Mouse (Mus musculus): ENCODE measurements at regions not wholly inside any gene's neighbourhood (a gene's known extent, or its start where the extent isn't known, plus 50 kb on each side); places are given as distances from the start of the nearest gene placed in this dataset. TPM values are rescaled to one million over a fixed set of nuclear protein-coding genes. Genes with fewer than 3 reads are reported as not detected.

DNA sequence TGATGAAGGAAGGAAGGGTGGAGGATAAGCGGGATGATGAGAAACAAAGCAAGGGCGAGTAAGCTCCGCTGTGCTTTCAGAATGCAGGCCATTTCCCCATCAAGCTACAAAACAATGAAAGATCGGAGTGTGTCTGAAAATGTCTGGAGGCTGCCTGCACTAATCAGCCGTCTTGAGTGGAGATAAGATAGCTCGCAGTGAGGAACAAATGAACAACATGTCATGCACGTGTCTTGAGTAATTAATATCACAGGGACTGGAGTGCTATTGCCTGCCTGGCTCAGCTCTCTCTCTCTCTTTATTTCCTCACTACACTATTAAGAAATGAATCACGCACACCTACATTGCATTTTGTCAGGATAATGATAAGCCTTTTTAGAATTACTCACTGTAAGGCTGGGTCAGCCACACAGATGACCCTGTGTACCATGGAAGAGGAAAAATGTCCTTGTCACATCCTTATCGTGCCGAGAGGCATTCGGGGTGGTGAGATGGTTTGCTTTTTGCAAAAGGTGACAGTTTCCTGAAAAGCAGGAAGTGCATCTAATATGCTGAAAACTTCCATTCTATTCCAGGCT, 444.6 kb upstream of the Pfkp start:
- ATAC-seq (ENCODE audit: insufficient read depth, low FRiP score), result no peak
- H3K4me2 ChIP-seq (ENCODE audit: low read depth, low read length), result no peak overlapping the region
- H3K4me1 ChIP-seq (ENCODE audit: control insufficient read depth, insufficient read depth, low read length), result no peaks in the 10 kb centered on the region
- no peaks in the 10 kb centered on the region for H3K9me3 ChIP-seq (replicated peaks; ENCODE audit: control insufficient read depth, low read length)
- no peaks in the 10 kb centered on the region for H3K36me3 ChIP-seq (ENCODE audit: control insufficient read depth, insufficient read depth, low read length)
- H3K9ac ChIP-seq (ENCODE audit: low read length), result no peak overlapping the region
- H3K27me3 ChIP-seq (ENCODE audit: control insufficient read depth, insufficient read depth, low read length), result no peaks in the 10 kb centered on the region
- H3K27ac ChIP-seq (ENCODE audit: low read length), result no peak overlapping the region
- H3K4me3 ChIP-seq (replicated peaks; ENCODE audit: low read length), result no peak overlapping the region
- whole genome bisulfite sequencing, result 30% methylated on average over 11 of the region's 11 CpGs

- 78% methylated on average over 2 of the region's 2 CpGs for WGBS
- Histone ChIP-seq H3K4me3 (replicated peaks; ENCODE audit: low read length) (no peak overlapping the region), H3K4me2 (ENCODE audit: low read depth, low read length) (no peak overlapping the region), H3K4me1 (ENCODE audit: control insufficient read depth, insufficient read depth, low read length) (no peaks in the 10 kb centered on the region), H3K27ac (ENCODE audit: low read length) (no peak overlapping the region), H3K36me3 (ENCODE audit: control insufficient read depth, insufficient read depth, low read length) (no peaks in the 10 kb centered on the region), H3K9ac (ENCODE audit: low read length) (no peak overlapping the region), H3K9me3 (replicated peaks; ENCODE audit: control insufficient read depth, low read length) (no peaks in the 10 kb centered on the region), H3K27me3 (ENCODE audit: control insufficient read depth, insufficient read depth, low read length) (no peaks in the 10 kb centered on the region)
- no peak for ATAC-seq (ENCODE audit: insufficient read depth, low FRiP score)
Measured at GRCm38 (mm10) chr13:7090916-7091315, 442.3 kb upstream of the Pfkp start.

DNA sequence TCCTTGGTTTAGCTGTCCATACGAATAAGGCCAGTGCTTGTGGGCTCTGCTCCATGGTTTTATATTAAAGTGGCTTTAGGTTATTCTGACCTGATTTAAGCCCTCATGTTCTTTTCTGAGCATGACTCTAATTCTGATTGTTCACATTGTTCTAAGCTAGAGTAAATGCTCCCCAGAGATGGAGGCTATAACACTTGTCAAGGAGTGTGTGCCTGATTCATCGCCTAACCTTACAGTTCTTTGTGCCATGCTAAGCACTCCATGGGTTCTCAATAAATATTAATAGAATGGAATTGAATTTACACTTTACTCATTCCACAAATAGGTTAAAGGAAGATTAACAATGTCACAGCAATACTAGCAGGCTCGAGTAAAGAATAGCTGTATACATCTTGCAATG, 417.6 kb upstream of the Pfkp start:
- H3K4me2 ChIP-seq (ENCODE audit: low read depth, low read length), result no peak overlapping the region
- 73% methylated on average over 3 of the region's 3 CpGs for WGBS
- H3K4me1 ChIP-seq (ENCODE audit: control insufficient read depth, insufficient read depth, low read length), result no peaks in the 10 kb centered on the region
- no peak overlapping the region for H3K4me3 ChIP-seq (replicated peaks; ENCODE audit: low read length)
- H3K9ac ChIP-seq (ENCODE audit: low read length), result no peak overlapping the region
- H3K27ac ChIP-seq (ENCODE audit: low read length), result no peak overlapping the region
- no peaks in the 10 kb centered on the region for H3K9me3 ChIP-seq (replicated peaks; ENCODE audit: control insufficient read depth, low read length)
- H3K27me3 ChIP-seq (ENCODE audit: control insufficient read depth, insufficient read depth, low read length), result no peaks in the 10 kb centered on the region
- no peak for ATAC-seq (ENCODE audit: insufficient read depth, low FRiP score)
- H3K36me3 ChIP-seq (ENCODE audit: control insufficient read depth, insufficient read depth, low read length), result no peaks in the 10 kb centered on the region

DNA sequence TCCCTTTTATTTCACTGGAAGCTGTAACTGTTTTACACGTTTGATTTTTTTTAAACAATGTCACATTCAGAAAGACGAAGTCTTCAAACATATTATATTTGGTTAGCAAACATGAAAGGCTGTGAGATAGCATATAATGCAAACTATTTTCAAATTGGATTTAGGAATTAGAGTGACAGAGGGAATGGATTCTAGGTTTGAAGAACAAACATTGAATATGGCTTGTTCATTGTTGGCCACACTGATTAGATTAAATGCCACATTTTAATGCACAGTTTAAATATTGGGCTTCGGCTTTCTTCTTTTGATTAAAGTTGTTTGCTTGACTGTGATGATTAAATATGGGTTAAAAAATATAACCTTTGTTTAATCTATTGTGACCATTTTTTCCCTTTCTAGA, 415.1 kb upstream of the Pfkp start:
- H3K27me3 ChIP-seq (ENCODE audit: control insufficient read depth, insufficient read depth, low read length), result no peaks in the 10 kb centered on the region
- H3K9ac ChIP-seq (ENCODE audit: low read length), result no peak overlapping the region
- H3K4me2 ChIP-seq (ENCODE audit: low read depth, low read length), result no peak overlapping the region
- H3K4me1 ChIP-seq (ENCODE audit: control insufficient read depth, insufficient read depth, low read length), result no peaks in the 10 kb centered on the region
- no peaks in the 10 kb centered on the region for H3K9me3 ChIP-seq (replicated peaks; ENCODE audit: control insufficient read depth, low read length)
- H3K36me3 ChIP-seq (ENCODE audit: control insufficient read depth, insufficient read depth, low read length), result no peaks in the 10 kb centered on the region
- no peak overlapping the region for H3K27ac ChIP-seq (ENCODE audit: low read length)
- H3K4me3 ChIP-seq (replicated peaks; ENCODE audit: low read length), result no peak overlapping the region
- WGBS, result 43% methylated on average over 3 of the region's 3 CpGs
- peak; percentile 66; the same call in 1 of the 2 replicates for ATAC-seq (ENCODE audit: insufficient read depth, low FRiP score)

DNA sequence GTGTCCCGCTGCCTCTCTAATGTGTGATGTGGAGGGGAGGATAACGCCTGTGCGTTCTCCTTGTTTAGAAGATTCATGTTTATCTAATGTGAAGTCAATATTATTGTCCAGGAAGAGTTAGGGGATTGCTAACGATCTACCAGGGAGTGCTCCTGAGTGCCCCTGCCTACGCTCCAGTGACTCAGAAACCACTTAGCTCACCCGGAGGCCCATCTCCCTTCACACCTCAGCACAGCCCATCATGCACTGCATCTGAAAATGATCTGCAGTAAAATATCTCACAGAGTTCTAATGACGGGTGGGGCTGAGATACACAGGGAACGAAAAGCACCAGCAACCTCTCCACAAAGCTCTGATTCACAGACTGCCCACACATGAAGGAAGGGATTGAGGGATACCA, 409.0 kb upstream of the Pfkp start:
- no peak for ATAC-seq (ENCODE audit: insufficient read depth, low FRiP score)
- no peaks in the 10 kb centered on the region for H3K36me3 ChIP-seq (ENCODE audit: control insufficient read depth, insufficient read depth, low read length)
- no peaks in the 10 kb centered on the region for H3K9me3 ChIP-seq (replicated peaks; ENCODE audit: control insufficient read depth, low read length)
- H3K4me2 ChIP-seq (ENCODE audit: low read depth, low read length), result no peak overlapping the region
- H3K9ac ChIP-seq (ENCODE audit: low read length), result no peak overlapping the region
- 57% methylated on average over 8 of the region's 8 CpGs for WGBS
- no peak overlapping the region for H3K4me3 ChIP-seq (replicated peaks; ENCODE audit: low read length)
- H3K27me3 ChIP-seq (ENCODE audit: control insufficient read depth, insufficient read depth, low read length), result no peaks in the 10 kb centered on the region
- H3K4me1 ChIP-seq (ENCODE audit: control insufficient read depth, insufficient read depth, low read length), result no peaks in the 10 kb centered on the region
- no peak overlapping the region for H3K27ac ChIP-seq (ENCODE audit: low read length)

Small RNA genes in the stretch of these regions (microRNA-seq; reads per million reads assigned to microRNA genes)
- not detected for gene Gm22689

All from stomach, embryonic 16.5 days (tissue).